Mouse (Mus musculus): ENCODE data around the gene Pyy.

DNA sequence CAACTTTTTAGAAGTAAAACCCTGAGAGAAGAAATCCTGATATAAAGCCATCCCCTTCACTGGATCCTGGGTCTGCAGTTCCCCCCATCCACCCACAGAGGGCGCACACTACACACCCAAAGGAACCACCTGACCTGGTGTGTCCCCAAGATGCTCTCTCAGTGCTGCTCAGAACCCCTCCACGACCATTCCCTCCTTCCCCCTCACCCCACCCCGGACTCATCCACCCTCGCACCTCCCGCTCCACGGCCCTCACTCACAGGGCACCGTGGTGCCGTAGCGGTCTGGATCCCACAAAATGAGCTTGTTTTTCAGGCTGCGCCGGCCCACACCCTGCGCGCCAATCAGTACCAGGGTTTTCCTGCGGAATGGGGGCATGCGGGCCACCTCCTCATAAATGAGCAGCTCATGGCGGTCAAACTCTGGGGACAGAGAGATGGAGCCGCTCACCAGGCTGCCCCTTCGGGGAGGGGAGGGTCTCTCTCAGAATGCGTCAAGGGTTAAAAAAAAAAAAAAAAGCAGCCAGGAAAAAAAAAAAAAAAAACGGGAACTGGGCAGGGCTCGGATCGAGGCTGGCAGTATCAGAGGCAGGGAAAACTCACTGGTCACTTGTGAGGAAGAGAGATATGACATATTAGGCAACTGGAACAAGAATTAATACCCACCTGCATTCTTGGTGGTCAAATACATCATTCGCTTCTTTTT is 46.2 kb downstream of the Pyy start:
- TF ChIP-seq CTCF (IDR thresholded peaks at IDR 0.05; ENCODE audit: control insufficient read depth, insufficient read depth, low read length) = peak; percentile 93
- no peak for TF ChIP-seq POLR2A (IDR thresholded peaks at IDR 0.05; ENCODE audit: borderline replicate concordance, control insufficient read depth, low read depth, low read length)

All from bone marrow, adult 2 months (tissue).